Comparison of ENCODE assay signal across 24 mouse cellular contexts in the genomic region with DNA sequence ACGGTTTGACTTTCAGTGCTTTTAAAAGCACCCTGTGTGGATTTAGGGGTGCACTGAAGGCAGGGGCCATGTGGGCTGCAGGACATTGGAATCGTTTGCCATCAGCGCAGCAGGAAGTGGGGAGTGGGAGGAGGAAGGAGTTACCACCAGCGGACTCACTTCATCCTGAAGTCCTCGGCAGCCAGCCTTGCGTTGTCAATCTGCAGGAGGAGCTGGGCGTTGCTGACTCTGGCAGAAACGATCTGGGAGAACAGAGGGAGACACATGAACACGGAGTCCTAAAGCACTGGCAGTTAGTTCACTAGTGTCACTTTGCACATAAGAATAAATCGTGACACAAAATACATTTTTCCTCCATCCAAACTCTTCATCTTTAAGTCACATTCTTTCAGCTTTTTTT. TPM values are rescaled to one million over a fixed set of nuclear protein-coding genes. Genes with fewer than 3 reads are reported as not detected.
DNase-seq lines count a peak whose midpoint lies in the region; ATAC-seq and TF ChIP-seq lines count a peak whose summit lies in the region.
"Had no signal": no experiment of that assay in that cellular context is flagged by ENCODE, and none has a peak within 500 bp of the region (broad histone marks: within the 10 kb centered on the region; RNA-seq: fewer than 3 reads in every experiment).

No protein-coding gene starts in this region.

- ATAC-seq in embryonic facial prominence, embryonic 15.5 days (ENCODE audit: insufficient number of reproducible peaks, low FRiP score, low TSS enrichment, low read depth) = no peak
- no peak for ATAC-seq in hindbrain, embryonic 13.5 days (ENCODE audit: low FRiP score)
- ATAC-seq: forebrain, embryonic 15.5 days; Patski had no signal

- no peaks in the 10 kb centered on the region for H3K9me3 ChIP-seq in embryonic facial prominence, embryonic 15.5 days (replicated peaks)
- no peaks in the 10 kb centered on the region for H3K9me3 ChIP-seq in embryonic facial prominence, embryonic 10.5 days
- H3K9me3 ChIP-seq in ES-E14 (ENCODE audit: control insufficient read depth, insufficient read depth, low read depth, low read length) = no peaks in the 10 kb centered on the region
- no peaks in the 10 kb centered on the region for H3K9me3 ChIP-seq in hindbrain, embryonic 13.5 days
- H3K9me3 ChIP-seq: forebrain, embryonic 15.5 days; heart, embryonic 15.5 days had no signal

- H3K4me3 ChIP-seq in embryonic facial prominence, embryonic 15.5 days (replicated peaks) = no peak overlapping the region
- no peak overlapping the region for H3K4me3 ChIP-seq in embryonic facial prominence, embryonic 10.5 days
- H3K4me3 ChIP-seq in ES-E14 (ENCODE audit: insufficient read depth in 1 of 2, low read depth in 1 of 2, low read length in 2 of 2, poor library complexity in 1 of 2, severe bottlenecking in 1 of 2) = no peak overlapping the region
- H3K4me3 ChIP-seq in hindbrain, embryonic 13.5 days = no peak overlapping the region
- H3K4me3 ChIP-seq: forebrain, embryonic 15.5 days; heart, embryonic 15.5 days had no signal

- no peak for DNase-seq in embryonic facial prominence, embryonic 10.5 days (ENCODE audit: low spot score)
- DNase-seq in left cerebral cortex, postnatal 14 days (ENCODE audit: low spot score in 2 of 2) = peak; percentile 17 to 30
- no peak for DNase-seq in left cerebral cortex, adult 11 months (ENCODE audit: low spot score)
- DNase-seq in ES-E14 (ENCODE audit: low read depth, low spot score) = no peak
- peak; percentile 39 to 48 for DNase-seq in right cerebral cortex, postnatal 10 days (ENCODE audit: low spot score in 2 of 2)
- no peak for DNase-seq in embryo, embryonic 10 days (ENCODE audit: low spot score)
- DNase-seq: adrenal gland, adult 8-10 months; adrenal gland, postnatal 36 days; cerebellum, adult 11-12 months; cerebellum, adult 9-10 months; cerebellum, postnatal 25 days; gastrocnemius, postnatal 36 days; heart, adult 11 months; heart, postnatal 14 days had no signal

- no peaks in the 10 kb centered on the region for H3K36me3 ChIP-seq in embryonic facial prominence, embryonic 15.5 days
- H3K36me3 ChIP-seq in embryonic facial prominence, embryonic 10.5 days (replicated peaks) = no peaks in the 10 kb centered on the region
- no peaks in the 10 kb centered on the region for H3K36me3 ChIP-seq in ES-E14 (ENCODE audit: control insufficient read depth, insufficient read depth, low read length, poor library complexity, severe bottlenecking)
- no peaks in the 10 kb centered on the region for H3K36me3 ChIP-seq in hindbrain, embryonic 13.5 days
- H3K36me3 ChIP-seq: forebrain, embryonic 15.5 days; heart, embryonic 15.5 days had no signal

- 37% methylated on average over 10 of the region's 10 CpGs for WGBS in embryonic facial prominence, embryonic 15.5 days
- 54% methylated on average over 10 of the region's 10 CpGs for WGBS in embryonic facial prominence, embryonic 10.5 days
- WGBS in hindbrain, embryonic 13.5 days = 59% methylated on average over 10 of the region's 10 CpGs

- intact Hi-C loops in left cerebral cortex, postnatal 14 days (cut with DNase I) = no loop called here

- H3K4me1 ChIP-seq in embryonic facial prominence, embryonic 15.5 days = no peaks in the 10 kb centered on the region
- 0 out of 2 replicates have a peak, but pooled peaks cover 2% of the 10 kb centered on the region for H3K4me1 ChIP-seq in embryonic facial prominence, embryonic 10.5 days
- no peaks in the 10 kb centered on the region for H3K4me1 ChIP-seq in ES-E14 (ENCODE audit: control insufficient read depth in 2 of 2, insufficient read depth in 2 of 2, low read length in 2 of 2, poor library complexity in 1 of 2)
- H3K4me1 ChIP-seq in hindbrain, embryonic 13.5 days (replicated peaks) = no peaks in the 10 kb centered on the region
- H3K4me1 ChIP-seq: forebrain, embryonic 15.5 days; heart, embryonic 15.5 days had no signal

- H3K27ac ChIP-seq in embryonic facial prominence, embryonic 15.5 days (replicated peaks) = no peak overlapping the region
- H3K27ac ChIP-seq in embryonic facial prominence, embryonic 10.5 days (replicated peaks) = no peak overlapping the region
- H3K27ac ChIP-seq in ES-E14 (ENCODE audit: insufficient read depth, low read depth, low read length, poor library complexity, severe bottlenecking) = no peak overlapping the region
- H3K27ac ChIP-seq in hindbrain, embryonic 13.5 days = no peak overlapping the region
- H3K27ac ChIP-seq: forebrain, embryonic 15.5 days; heart, embryonic 15.5 days; hindbrain, embryonic 14.5 days had no signal

- in situ Hi-C loops in ES-E14 (cut with MboI; ENCODE audit: low sequenced_read_pairs in 2 of 2, unreplicated experiment in 2 of 2) = no loop called here

- no peak overlapping the region for H3K9ac ChIP-seq in embryonic facial prominence, embryonic 15.5 days
- H3K9ac ChIP-seq in ES-E14 (ENCODE audit: insufficient read depth, low read depth, low read length, poor library complexity, severe bottlenecking) = no peak overlapping the region
- no peak overlapping the region for H3K9ac ChIP-seq in hindbrain, embryonic 13.5 days
- H3K9ac ChIP-seq: forebrain, embryonic 15.5 days; heart, embryonic 15.5 days; hindbrain, embryonic 14.5 days had no signal

- H3K4me2 ChIP-seq in embryonic facial prominence, embryonic 15.5 days (replicated peaks) = 0 out of 2 replicates have a peak overlapping the region, but pooled peaks have one; percentile 15
- H3K4me2 ChIP-seq in hindbrain, embryonic 13.5 days = no peak overlapping the region
- H3K4me2 ChIP-seq: forebrain, embryonic 15.5 days; heart, embryonic 15.5 days; hindbrain, embryonic 14.5 days had no signal

- H3K27me3 ChIP-seq in embryonic facial prominence, embryonic 15.5 days = no peaks in the 10 kb centered on the region
- no peaks in the 10 kb centered on the region for H3K27me3 ChIP-seq in embryonic facial prominence, embryonic 10.5 days (replicated peaks; ENCODE audit: low read depth, poor library complexity, severe bottlenecking)
- peaks cover 7% of the 10 kb centered on the region; the same call in 1 of the 2 replicates for H3K27me3 ChIP-seq in hindbrain, embryonic 13.5 days
- H3K27me3 ChIP-seq: forebrain, embryonic 15.5 days; Patski had no signal

TF ChIP-seq in ES-E14, 5 proteins besides CTCF, POLR2A, EP300 and RAD21:
- TF ChIP-seq ZC3H11A (IDR thresholded peaks at IDR 0.05; ENCODE audit: borderline replicate concordance, low read depth, low read length) (no peak), CHD2 (IDR thresholded peaks at IDR 0.05; ENCODE audit: low read depth, low read length) (no peak), HCFC1 (IDR thresholded peaks at IDR 0.05; ENCODE audit: borderline replicate concordance, insufficient read depth, low read length) (no peak), ZNF384 (IDR thresholded peaks at IDR 0.05; ENCODE audit: low read depth, low read length) (peak; percentile 42; the same call in 1 of the 2 replicates), MAFK (IDR thresholded peaks at IDR 0.05; ENCODE audit: insufficient read depth, low read depth, low read length) (no peak)

RNA-seq across cellular contexts. Expression of a gene that starts 1.5 kb away (rescaled TPM):
- 0.24 and 0.88 TPM in 2 replicates for polyA plus RNA-seq in embryonic facial prominence, embryonic 15.5 days (2015; fragmentation: Nextera tagmentation; extraction: Ambion mirVana)
- polyA plus RNA-seq in embryonic facial prominence, embryonic 10.5 days (2016; fragmentation: Nextera tagmentation; extraction: Ambion mirVana) = not detected in 2 replicates
- 1 to 10 TPM; 8.5 to 9.7 TPM for total RNA-seq in left cerebral cortex, postnatal 14 days (2021)
- 0.37 and 0.49 TPM in 2 replicates for total RNA-seq in ES-E14 (2012; rRNA removed)
- polyA plus RNA-seq in hindbrain, embryonic 13.5 days (2015; fragmentation: Nextera tagmentation; extraction: Ambion mirVana) = 0.13 TPM in 1 of 2 replicates, not detected in the other
- total RNA-seq: adrenal gland, adult 8-10 months; adrenal gland, postnatal 36 days; gastrocnemius, postnatal 36 days; heart, postnatal 14 days; hematopoietic stem cell, adult 5-6 weeks had no signal
- polyA plus RNA-seq: C2C12; embryonic facial prominence, embryonic 11.5 days; heart, embryonic 15.5 days; hindbrain, embryonic 14.5 days; Patski had no signal

RNA-seq across cellular contexts. Expression of a gene that starts 17.4 kb away (rescaled TPM):
- polyA plus RNA-seq in embryonic facial prominence, embryonic 15.5 days (2015; fragmentation: Nextera tagmentation; extraction: Ambion mirVana) = 0.55 and 0.58 TPM in 2 replicates
- 0.97 and 1.00 TPM in 2 replicates for polyA plus RNA-seq in embryonic facial prominence, embryonic 10.5 days (2016; fragmentation: Nextera tagmentation; extraction: Ambion mirVana)
- total RNA-seq in left cerebral cortex, postnatal 14 days (2021) = not detected
- total RNA-seq in ES-E14 (2012; rRNA removed) = 1.8 and 2.4 TPM in 2 replicates
- polyA plus RNA-seq in hindbrain, embryonic 13.5 days (2015; fragmentation: Nextera tagmentation; extraction: Ambion mirVana) = 0.17 and 0.22 TPM in 2 replicates
- total RNA-seq: hematopoietic stem cell, adult 5-6 weeks had no signal
- polyA plus RNA-seq: C2C12; forebrain, embryonic 15.5 days; hindbrain, embryonic 14.5 days; Patski had no signal

RNA-seq across cellular contexts. Expression of a gene that starts 31.4 kb away (rescaled TPM):
- polyA plus RNA-seq in embryonic facial prominence, embryonic 15.5 days (2015; fragmentation: Nextera tagmentation; extraction: Ambion mirVana) = 506 and 568 TPM in 2 replicates
- polyA plus RNA-seq in embryonic facial prominence, embryonic 10.5 days (2016; fragmentation: Nextera tagmentation; extraction: Ambion mirVana) = 18.6 and 25.3 TPM in 2 replicates
- total RNA-seq in left cerebral cortex, postnatal 14 days (2021) = 10 to 100 TPM; 12.2 to 13.8 TPM
- total RNA-seq in ES-E14 (2012; rRNA removed) = 0.53 and 2.8 TPM in 2 replicates
- 32.7 and 41.6 TPM in 2 replicates for polyA plus RNA-seq in hindbrain, embryonic 13.5 days (2015; fragmentation: Nextera tagmentation; extraction: Ambion mirVana)
- total RNA-seq: hematopoietic stem cell, adult 5-6 weeks had no signal

RNA-seq across cellular contexts. Expression of a gene that starts 45.9 kb away (rescaled TPM):
- polyA plus RNA-seq in embryonic facial prominence, embryonic 15.5 days (2015; fragmentation: Nextera tagmentation; extraction: Ambion mirVana) = 19.5 and 36.8 TPM in 2 replicates
- polyA plus RNA-seq in embryonic facial prominence, embryonic 10.5 days (2016; fragmentation: Nextera tagmentation; extraction: Ambion mirVana) = 0.26 and 0.39 TPM in 2 replicates
- under 1 TPM; 0.22 to 0.34 TPM for total RNA-seq in left cerebral cortex, postnatal 14 days (2021)
- total RNA-seq in ES-E14 (2012; rRNA removed) = 0.18 and 0.32 TPM in 2 replicates
- polyA plus RNA-seq in hindbrain, embryonic 13.5 days (2015; fragmentation: Nextera tagmentation; extraction: Ambion mirVana) = 0.43 and 0.47 TPM in 2 replicates
- total RNA-seq: adrenal gland, adult 8-10 months; adrenal gland, postnatal 36 days; gastrocnemius, adult 8-10 months; gastrocnemius, postnatal 36 days; heart, postnatal 14 days; hematopoietic stem cell, adult 5-6 weeks had no signal
- polyA plus RNA-seq: heart, embryonic 15.5 days; Patski had no signal

Comparison
In these comparisons a context has a peak if more than half of its experiments do, and no peak if none do; other contexts are left out.
1. DNase-seq: peak in left cerebral cortex, postnatal 14 days (2 of 2) and right cerebral cortex, postnatal 10 days (2 of 2); none in embryonic facial prominence, embryonic 10.5 days (single experiment), left cerebral cortex, adult 11 months (single experiment), ES-E14 (single experiment) and embryo, embryonic 10 days (single experiment).
2. RNA of a gene that starts 31.4 kb away (polyA plus RNA-seq): 506 to 568 TPM in embryonic facial prominence, embryonic 15.5 days; 32.7 to 41.6 TPM in hindbrain, embryonic 13.5 days and 18.6 to 25.3 TPM in embryonic facial prominence, embryonic 10.5 days; every median in the first group is over 10 times any median in the second.